Mouse (Mus musculus): ENCODE measurements at regions not wholly inside any gene's neighbourhood (a gene's known extent, or its start where the extent isn't known, plus 50 kb on each side); places are given as distances from the start of the nearest gene placed in this dataset.

DNA sequence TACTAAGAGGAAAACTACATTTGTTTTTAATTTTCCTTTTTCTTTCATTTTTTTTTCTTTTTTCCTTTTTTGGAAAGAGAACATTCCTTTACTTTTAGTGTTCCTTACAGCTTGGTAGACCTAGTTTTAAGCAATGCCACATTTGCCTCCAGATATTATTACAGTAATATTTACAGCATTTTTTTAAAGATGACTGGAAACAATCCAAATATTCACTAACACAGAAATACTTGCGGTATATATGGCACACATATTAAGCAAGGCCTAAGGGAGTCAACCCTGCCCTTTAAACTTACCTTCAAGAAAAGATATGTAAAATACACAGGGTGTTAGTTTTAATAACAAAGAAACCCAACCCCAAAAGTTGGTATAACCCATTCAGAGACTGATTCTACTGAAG is 308.1 kb upstream of the Cdh5 start:
- TF ChIP-seq CTCF (IDR thresholded peaks at IDR 0.05; ENCODE audit: control insufficient read depth, insufficient read depth, insufficient read length) (no peak), CEBPB (IDR thresholded peaks at IDR 0.05; ENCODE audit: low read depth) (no peak), MYOD1 (IDR thresholded peaks at IDR 0.05; ENCODE audit: control insufficient read depth, insufficient read length, low read depth) (no peak), FOSL1 (IDR thresholded peaks at IDR 0.05; ENCODE audit: insufficient read depth, low read length, poor library complexity, severe bottlenecking) (no peak), MYOG (IDR thresholded peaks at IDR 0.05; ENCODE audit: control insufficient read depth, extremely low read depth, insufficient read length) (no peak), MAX (IDR thresholded peaks at IDR 0.05) (no peak), USF1 (IDR thresholded peaks at IDR 0.05; ENCODE audit: low read depth) (no peak)

Data from C2C12 (cell line).